Mouse (Mus musculus) hindbrain, embryonic 14.5 days (tissue): ENCODE data around the gene Alg9. TPM values are rescaled to one million over a fixed set of nuclear protein-coding genes. Genes with fewer than 3 reads are reported as not detected.

Experiments
- ATAC-seq: fragments of 200-750 bp; cut with Nextera tagmentation; 2 replicates; pipeline ENCODE4 v1.8.0; 2017; ENCODE audit warnings: moderate number of reproducible peaks, mild to moderate bottlenecking, moderate TSS enrichment, moderate library complexity; ENCODE audit not compliant: low FRiP score
- DNase-seq: peaks from one replicate; pipeline ENCODE4 v3.0.0-alpha.2; 2015; ENCODE audit warnings: low spot score
- H3K27ac ChIP-seq: fragments of 300-500 bp; sonication (generic); 2 replicates; pipeline ENCODE4 v1.5.1; 2014; ENCODE audit warnings: mild to moderate bottlenecking, moderate library complexity
- H3K27me3 ChIP-seq: fragments of 300-500 bp; sonication (generic); 2 replicates; pipeline ENCODE4 v1.6.1; 2014; ENCODE audit warnings: mild to moderate bottlenecking, low read length, mixed read lengths; ENCODE audit not compliant: control insufficient read depth, insufficient read depth
- H3K36me3 ChIP-seq: fragments of 300-500 bp; sonication (generic); replicated peaks from 2 replicates; pipeline ENCODE4 v1.6.1; 2014; ENCODE audit not compliant: control insufficient read depth, insufficient read depth
- H3K4me1 ChIP-seq: fragments of 300-500 bp; sonication (generic); replicated peaks from 2 replicates; pipeline ENCODE4 v1.6.1; 2014; ENCODE audit warnings: antibody characterized with exemption, low read length, mixed read lengths; ENCODE audit not compliant: control insufficient read depth, insufficient read depth
- H3K4me2 ChIP-seq: fragments of 300-500 bp; sonication (generic); replicated peaks from 2 replicates; pipeline ENCODE4 v1.6.1; 2014; ENCODE audit warnings: mild to moderate bottlenecking, moderate library complexity
- H3K4me3 ChIP-seq: fragments of 300-500 bp; sonication (generic); replicated peaks from 2 replicates; pipeline ENCODE4 v1.5.1; 2014; ENCODE audit warnings: mild to moderate bottlenecking, low read length
- H3K9ac ChIP-seq: fragments of 300-500 bp; sonication (generic); 2 replicates; pipeline ENCODE4 v1.6.1; 2014
- H3K9me3 ChIP-seq: fragments of 300-500 bp; sonication (generic); 2 replicates; pipeline ENCODE4 v1.6.1; 2016; ENCODE audit warnings: low read length; ENCODE audit not compliant: control insufficient read depth
- WGBS: fragments of 180-500 bp; shearing (Covaris S2); extraction: QIAGEN DNeasy Blood & Tissue Kit; methylation state at CpG from one replicate; pipeline ENCODE4 v1.1.7; 2014; 5-methylcytosine and 5-hydroxymethylcytosine counted together
- polyA plus RNA-seq: library from polyadenylated mRNA; unstranded; fragments of >200 nt; fragmentation: Nextera tagmentation; extraction: Ambion mirVana; gene quantifications from 2 replicates; pipeline ENCODE4 v1.2.1, GENCODE M21; 2014

Gene Alg9
- polyA plus RNA-seq, 1 experiment from 2014 or later, result 63.4 TPM

DNA sequence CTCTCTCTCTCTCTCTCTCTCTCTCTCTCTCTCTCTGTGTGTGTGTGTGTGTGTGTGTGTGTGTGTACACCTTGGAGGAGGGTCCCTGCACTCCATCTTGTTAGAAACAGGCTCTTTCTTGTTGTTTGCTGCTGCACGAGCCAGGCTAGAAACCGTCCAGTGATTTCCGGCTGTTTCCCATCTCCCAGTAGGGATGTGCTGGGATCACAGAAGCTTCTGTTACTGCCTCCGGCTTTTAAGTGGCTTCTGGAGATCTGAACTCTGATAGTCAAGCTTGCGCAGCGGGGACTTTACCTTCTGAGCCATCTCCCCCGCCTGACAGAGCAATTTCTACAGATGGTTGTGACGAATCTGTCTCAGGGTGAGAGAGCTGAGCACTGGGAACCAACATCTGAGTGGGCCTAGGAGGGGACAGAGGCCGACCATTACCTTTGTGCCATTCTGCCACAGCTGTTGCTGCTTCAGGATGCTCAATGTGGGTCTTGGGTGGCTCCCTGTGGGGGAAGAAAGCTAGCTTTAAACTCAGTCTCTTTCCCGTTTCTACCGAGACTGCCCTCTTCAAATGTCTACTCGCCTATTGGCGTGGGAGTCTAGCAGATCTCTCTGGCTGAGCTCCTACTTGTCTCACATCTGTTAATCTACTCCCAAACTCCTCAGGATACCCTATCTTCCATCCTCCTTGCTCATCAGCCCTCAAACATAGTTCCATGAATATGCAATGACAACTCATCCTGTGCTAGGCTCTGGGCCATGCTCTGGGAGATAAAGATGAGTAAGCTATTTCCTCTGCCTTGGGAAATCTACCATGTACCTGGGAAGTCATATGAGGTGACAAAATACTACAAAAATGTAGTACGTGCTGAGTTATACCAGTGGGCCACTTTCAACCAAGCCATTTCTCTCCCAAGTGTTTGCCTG is 33.7 kb upstream of the Alg9 start:
- Histone ChIP-seq H3K4me3 (no peak overlapping the region), H3K27ac (no peak overlapping the region), H3K9me3 (no peaks in the 10 kb centered on the region), H3K9ac (no peak overlapping the region), H3K36me3 (no peaks in the 10 kb centered on the region), H3K4me2 (no peak overlapping the region), H3K27me3 (0 out of 2 replicates have a peak, but pooled peaks cover 5% of the 10 kb centered on the region), H3K4me1 (peaks cover 11% of the 10 kb centered on the region)
- DNase-seq, result no peak
- ATAC-seq, result no peak
- WGBS, result 87% methylated on average over 14 of the region's 14 CpGs

DNA sequence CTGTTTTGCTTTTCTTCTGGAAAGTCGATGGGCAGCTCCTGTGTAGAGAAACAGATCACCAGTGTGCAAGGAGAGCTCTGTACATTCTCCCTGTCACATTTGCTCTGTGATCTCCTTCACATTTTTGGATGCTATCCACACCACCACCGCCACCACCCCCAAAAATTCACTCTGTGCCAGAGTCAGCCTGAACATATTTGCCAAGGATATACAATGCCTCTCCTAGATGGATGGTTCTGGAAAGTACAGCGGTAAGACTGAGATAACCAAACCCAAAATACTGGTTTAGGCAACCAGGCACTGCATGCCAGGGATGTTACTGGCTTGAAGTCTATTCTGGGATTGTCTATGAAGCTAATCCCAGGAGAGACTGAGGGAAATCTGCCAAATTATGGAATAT is 32.6 kb upstream of the Alg9 start:
- H3K27me3 ChIP-seq, result 0 out of 2 replicates have a peak, but pooled peaks cover 5% of the 10 kb centered on the region
- H3K4me1 ChIP-seq, result peaks cover 15% of the 10 kb centered on the region
- no peak overlapping the region for H3K4me3 ChIP-seq
- DNase-seq (no peak), ATAC-seq (no peak)
- no peaks in the 10 kb centered on the region for H3K36me3 ChIP-seq
- no peak overlapping the region for H3K27ac ChIP-seq
- no peaks in the 10 kb centered on the region for H3K9me3 ChIP-seq
- no peak overlapping the region for H3K4me2 ChIP-seq
- 87% methylated on average over 3 of the region's 3 CpGs for WGBS
- no peak overlapping the region for H3K9ac ChIP-seq

DNA sequence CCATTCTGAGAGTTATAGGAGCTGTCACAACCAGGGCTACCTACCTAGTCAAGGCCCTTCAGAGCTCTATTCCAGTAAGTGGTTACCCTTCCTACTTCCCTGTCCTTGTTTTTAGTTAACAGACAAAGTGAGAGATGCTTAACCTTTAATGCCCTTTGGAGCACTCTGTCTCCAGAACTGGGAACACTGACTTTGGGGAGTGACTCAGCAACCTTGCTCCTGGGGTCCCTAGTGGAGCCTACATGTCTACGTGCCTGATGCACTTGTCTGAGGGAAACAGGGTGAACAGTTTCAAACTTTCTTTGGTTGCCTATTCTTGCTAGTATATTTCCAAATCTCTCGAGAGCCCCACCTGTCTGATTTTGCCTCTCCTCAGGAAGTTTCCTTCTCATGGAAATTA is 32.1 kb upstream of the Alg9 start:
- no peak overlapping the region for H3K4me2 ChIP-seq
- WGBS, result 72% methylated on average over 2 of the region's 2 CpGs
- H3K4me1 ChIP-seq, result peaks cover 15% of the 10 kb centered on the region
- H3K36me3 ChIP-seq, result no peaks in the 10 kb centered on the region
- no peak overlapping the region for H3K27ac ChIP-seq
- DNase-seq (no peak), ATAC-seq (no peak)
- no peaks in the 10 kb centered on the region for H3K9me3 ChIP-seq
- 0 out of 2 replicates have a peak, but pooled peaks cover 5% of the 10 kb centered on the region for H3K27me3 ChIP-seq
- no peak overlapping the region for H3K9ac ChIP-seq
- no peak overlapping the region for H3K4me3 ChIP-seq

DNA sequence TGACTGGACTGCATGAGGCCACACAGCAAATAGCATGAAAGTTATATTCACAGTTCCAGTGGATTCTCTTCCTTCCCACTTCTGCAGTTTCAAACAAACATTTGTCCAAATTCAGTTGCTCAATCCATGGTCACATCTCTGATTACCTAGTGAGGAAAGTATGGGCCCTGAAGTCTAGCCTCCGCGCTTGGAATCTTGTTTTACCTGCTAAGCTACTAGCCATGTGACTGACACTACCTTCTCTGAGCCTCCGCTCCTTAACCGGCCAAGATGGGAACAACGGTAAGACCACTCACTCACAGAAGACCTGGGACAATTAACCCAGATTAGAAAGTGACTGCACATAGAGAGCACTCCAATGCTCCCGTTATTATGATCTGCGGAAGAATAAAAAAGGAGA is 29.0 kb upstream of the Alg9 start:
- Histone ChIP-seq H3K27me3 (0 out of 2 replicates have a peak, but pooled peaks cover 5% of the 10 kb centered on the region), H3K27ac (no peak overlapping the region), H3K4me2 (peak overlapping the region; percentile 51), H3K9ac (peak overlapping the region; percentile 45), H3K9me3 (no peaks in the 10 kb centered on the region), H3K4me3 (peak overlapping the region; percentile 24), H3K4me1 (0 out of 2 replicates have a peak, but pooled peaks cover 6% of the 10 kb centered on the region), H3K36me3 (no peaks in the 10 kb centered on the region)
- WGBS, result 18% methylated on average over 7 of the region's 7 CpGs
- DNase-seq (no peak), ATAC-seq (no peak)

DNA sequence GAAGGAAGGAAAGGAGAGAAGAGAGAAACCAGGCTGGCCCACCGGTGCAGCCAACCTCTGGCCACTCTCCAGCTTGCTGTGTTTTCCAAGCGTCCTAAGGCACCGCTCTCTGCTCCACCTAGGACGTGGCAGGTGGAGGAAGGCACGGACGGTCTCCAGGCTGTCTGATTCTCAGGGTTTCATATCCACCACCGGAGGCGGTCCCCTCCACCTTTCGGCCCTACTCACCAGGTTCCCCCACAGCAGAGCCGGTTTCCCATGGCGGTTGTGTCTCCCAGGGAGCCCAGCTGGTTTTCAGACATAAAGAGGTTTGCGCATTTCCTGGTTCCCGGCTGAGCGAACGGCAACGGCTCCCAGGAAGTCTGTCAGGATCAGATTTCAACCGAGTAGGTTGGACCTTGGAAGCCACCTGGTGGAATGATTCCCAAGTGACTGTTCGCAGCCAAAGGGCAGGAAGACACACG is 28.6 kb upstream of the Alg9 start, which contains the start of gene 2310030G06Rik:
2310030G06Rik (minus strand) TSS at position 323 of the 464 bp plus-strand sequence.
- H3K36me3 ChIP-seq, result no peaks in the 10 kb centered on the region
- peak within 1 kb of the TSS; percentile 45 for H3K9ac ChIP-seq
- no peak within 1 kb of the TSS for H3K27ac ChIP-seq
- H3K4me1 ChIP-seq, result 0 out of 2 replicates have a peak, but pooled peaks cover 6% of the 10 kb centered on the region
- H3K27me3 ChIP-seq, result 0 out of 2 replicates have a peak, but pooled peaks cover 5% of the 10 kb centered on the region
- H3K9me3 ChIP-seq, result no peaks in the 10 kb centered on the region
- peak within 1 kb of the TSS; percentile 24 for H3K4me3 ChIP-seq
- ATAC-seq (no peak), DNase-seq (no peak)
- whole genome bisulfite sequencing, result 1% methylated on average over 19 of the region's 19 CpGs
- H3K4me2 ChIP-seq, result peak within 1 kb of the TSS; percentile 51

DNA sequence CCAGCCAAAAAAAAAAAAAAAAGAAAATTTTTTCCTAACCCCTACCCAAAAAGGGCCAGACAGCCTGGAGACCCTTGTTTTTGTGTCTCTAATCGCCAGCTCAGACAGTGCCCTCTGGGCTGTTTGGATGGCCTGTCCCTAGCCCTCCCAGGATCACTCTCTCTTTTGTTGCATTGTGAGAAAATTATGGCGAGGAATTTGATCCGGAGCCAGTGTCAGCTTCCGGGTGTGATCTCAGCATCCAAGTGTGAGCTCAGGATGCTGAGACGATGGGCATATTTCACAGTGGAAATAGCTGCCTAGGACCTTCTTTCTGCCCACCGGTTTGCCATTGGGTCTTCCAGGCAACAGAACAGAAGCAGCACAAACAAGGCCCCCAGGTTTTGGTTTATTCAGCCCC is 24.1 kb upstream of the Alg9 start:
- H3K9me3 ChIP-seq, result no peaks in the 10 kb centered on the region
- H3K4me3 ChIP-seq, result no peak overlapping the region
- no peak overlapping the region for H3K27ac ChIP-seq
- H3K36me3 ChIP-seq, result no peaks in the 10 kb centered on the region
- WGBS, result 74% methylated on average over 6 of the region's 6 CpGs
- DNase-seq, result no peak
- peaks cover 6% of the 10 kb centered on the region; the same call in 1 of the 2 replicates for H3K4me1 ChIP-seq
- no peak overlapping the region for H3K4me2 ChIP-seq
- ATAC-seq, result no peak
- no peak overlapping the region for H3K9ac ChIP-seq
- no peaks in the 10 kb centered on the region for H3K27me3 ChIP-seq

DNA sequence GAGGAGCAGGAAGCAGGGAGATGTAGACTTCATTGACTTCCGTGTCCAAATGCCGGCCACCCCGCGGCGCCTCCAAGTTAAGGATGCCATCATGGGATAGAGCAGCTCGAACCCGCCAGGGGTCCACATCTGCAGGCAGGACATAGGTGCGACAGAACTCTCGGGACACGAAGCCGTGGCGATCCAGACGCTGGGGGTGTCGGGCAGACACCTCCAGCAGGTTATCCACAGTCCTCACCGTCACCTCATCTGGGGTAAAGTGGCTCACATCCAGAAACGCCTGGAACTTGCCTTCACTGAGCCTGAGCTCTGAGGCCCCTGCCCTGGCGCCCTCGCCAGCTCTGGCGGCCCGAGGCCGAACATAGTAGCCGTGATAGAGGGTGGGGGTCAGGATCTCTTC is 23.5 kb upstream of the Alg9 start, which contains the start of gene Cryab:
Cryab (plus strand) TSS at position 3 of the 400 bp plus-strand sequence.
- 76% methylated on average over 22 of the region's 22 CpGs for WGBS
- H3K4me1 ChIP-seq, result peaks cover 2% of the 10 kb centered on the region; the same call in 1 of the 2 replicates
- ATAC-seq, result no peak

DNA sequence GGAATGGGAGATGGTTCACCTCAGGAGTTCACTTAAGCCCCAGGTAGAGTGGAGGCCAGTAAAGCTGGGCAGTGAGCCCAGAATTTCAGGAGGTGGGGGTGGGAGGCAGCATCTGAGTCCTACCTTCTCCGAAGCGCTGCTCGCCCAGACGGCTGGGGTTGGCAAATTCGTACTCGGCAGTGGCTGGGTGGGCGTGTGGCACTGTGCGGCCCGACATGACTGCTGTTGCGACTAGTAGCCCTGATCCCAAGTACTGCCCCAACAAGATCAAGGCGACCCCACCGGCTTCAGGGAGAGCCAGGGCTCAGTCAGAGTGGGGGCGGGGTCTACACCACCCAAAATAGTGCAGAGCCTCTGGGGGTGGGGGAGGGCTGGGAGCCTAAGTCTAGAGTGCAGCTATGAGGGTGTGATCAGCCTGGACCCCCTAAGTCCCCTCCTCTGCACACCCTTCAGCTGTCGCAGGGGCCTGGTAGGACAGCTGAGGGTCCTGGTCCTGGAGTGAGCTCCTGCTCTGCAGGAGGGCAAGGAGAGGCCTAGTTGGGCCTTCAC is 22.7 kb upstream of the Alg9 start, which contains the start of gene Hspb2:
Hspb2 (minus strand) TSS at position 301 of the 549 bp plus-strand sequence.
- 62% methylated on average over 14 of the region's 14 CpGs for WGBS

More for the DNA sequence above, 23.5 kb upstream of the Alg9 start, which contains the start of gene Cryab:
- no peak for DNase-seq
- no peak within 1 kb of the TSS for H3K27ac ChIP-seq
- H3K4me2 ChIP-seq, result no peak within 1 kb of the TSS
- H3K27me3 ChIP-seq, result no peaks in the 10 kb centered on the region
- no peaks in the 10 kb centered on the region for H3K9me3 ChIP-seq
- no peak within 1 kb of the TSS for H3K9ac ChIP-seq
- H3K36me3 ChIP-seq, result no peaks in the 10 kb centered on the region
- no peak within 1 kb of the TSS for H3K4me3 ChIP-seq

More for the DNA sequence above, 22.7 kb upstream of the Alg9 start, which contains the start of gene Hspb2:
- DNase-seq (no peak), ATAC-seq (no peak)
- H3K4me1 ChIP-seq, result no peaks in the 10 kb centered on the region; the same call in 1 of the 2 replicates
- no peak within 1 kb of the TSS for H3K4me2 ChIP-seq
- H3K36me3 ChIP-seq, result no peaks in the 10 kb centered on the region
- no peak within 1 kb of the TSS for H3K4me3 ChIP-seq
- no peaks in the 10 kb centered on the region for H3K27me3 ChIP-seq
- H3K9me3 ChIP-seq, result no peaks in the 10 kb centered on the region
- no peak within 1 kb of the TSS for H3K27ac ChIP-seq
- H3K9ac ChIP-seq, result no peak within 1 kb of the TSS
